Mouse (Mus musculus) MEL (cell line): ENCODE results near the gene Ddx52. TPM values are rescaled to one million over a fixed set of nuclear protein-coding genes. Genes with fewer than 3 reads are reported as not detected.

Experiments
- DNase-seq: peaks from one replicate; pipeline ENCODE4 v3.0.0; 2011; ENCODE audit warnings: low read depth, low spot score
- H3K27ac ChIP-seq: 2 replicates; pipeline ENCODE4 v1.5.1; 2012; ENCODE audit warnings: low read depth, mild to moderate bottlenecking, control low read depth, low read length, moderate library complexity; ENCODE audit not compliant: control insufficient read depth
- H3K27me3 ChIP-seq, 2 experiments: fragments of 150-350 bp in 1 of 2; sonication (generic) in 1 of 2; 2 replicates each; pipeline ENCODE4 v1.6.1; 2012; ENCODE audit warnings: low read length in 2 of 2, mild to moderate bottlenecking in 2 of 2, improper control_type of control experiment in 1 of 2, moderate library complexity in 1 of 2; ENCODE audit not compliant: insufficient read depth in 2 of 2, control insufficient read depth in 1 of 2
- H3K36me3 ChIP-seq, 2 experiments: 2 replicates each; pipeline ENCODE4 v1.6.1; 2012 to 2014; ENCODE audit warnings: low read length in 2 of 2, improper control_type of control experiment in 1 of 2, inconsistent platforms in 1 of 2, mild to moderate bottlenecking in 1 of 2; ENCODE audit not compliant: insufficient read depth in 2 of 2, control insufficient read depth in 1 of 2
- H3K4me1 ChIP-seq, 2 experiments: fragments of 150-350 bp in 1 of 2; sonication (generic) in 1 of 2; 2 replicates each; pipeline ENCODE4 v1.6.1; 2012; ENCODE audit warnings: low read length in 2 of 2, improper control_type of control experiment in 1 of 2, mild to moderate bottlenecking in 1 of 2; ENCODE audit not compliant: insufficient read depth in 2 of 2, control insufficient read depth in 1 of 2
- H3K4me3 ChIP-seq, 2 experiments: fragments of 150-350 bp in 1 of 2; sonication (generic) in 1 of 2; 2 replicates each; pipeline ENCODE4 v1.5.1; 2012; ENCODE audit warnings: low read depth in 2 of 2, low read length in 2 of 2, mild to moderate bottlenecking in 2 of 2, moderate library complexity in 2 of 2, control low read depth in 1 of 2, improper control_type of control experiment in 1 of 2; ENCODE audit not compliant: control insufficient read depth in 1 of 2, insufficient read depth in 1 of 2
- H3K79me2 ChIP-seq: 2 replicates; pipeline ENCODE4 v1.6.1; 2012; ENCODE audit warnings: mild to moderate bottlenecking, low read length, moderate library complexity; ENCODE audit not compliant: control insufficient read depth, poor library complexity, insufficient read depth
- H3K9ac ChIP-seq: 2 replicates; pipeline ENCODE4 v1.6.1; 2012; ENCODE audit warnings: low read depth, mild to moderate bottlenecking, control low read depth, low read length, moderate library complexity; ENCODE audit not compliant: control insufficient read depth, poor library complexity, severe bottlenecking
- H3K9me3 ChIP-seq: fragments of 150-350 bp; sonication (generic); replicated peaks from 2 replicates; pipeline ENCODE4 v1.6.1; 2012; ENCODE audit warnings: mild to moderate bottlenecking, low read length, improper control_type of control experiment, moderate library complexity; ENCODE audit not compliant: insufficient read depth
- CHD1 ChIP-seq: IDR thresholded peaks from 2 replicates; pipeline ENCODE4 v1.6.1; 2012; ENCODE audit warnings: low read depth, mild to moderate bottlenecking, inconsistent platforms, low read length, improper control_type of control experiment
- CHD2 ChIP-seq: IDR thresholded peaks from 2 replicates; pipeline ENCODE4 v1.6.1; 2011; ENCODE audit warnings: low read length, improper control_type of control experiment
- CTCF ChIP-seq, 3 experiments: IDR thresholded peaks in 2 of 3; conservative IDR thresholded peaks in 1 of 3; 2 replicates each; pipeline ENCODE4 v1.5.1; 2011 to 2012; ENCODE audit warnings: low read length in 3 of 3, low read depth in 2 of 3, mild to moderate bottlenecking in 2 of 3, improper control_type of control experiment in 1 of 3, inconsistent platforms in 1 of 3, mixed read lengths in 1 of 3, moderate library complexity in 1 of 3; ENCODE audit not compliant: control insufficient read depth in 1 of 3, insufficient read depth in 1 of 3, poor library complexity in 1 of 3, severe bottlenecking in 1 of 3
- ELF1 ChIP-seq: IDR thresholded peaks from 2 replicates; pipeline ENCODE4 v1.6.1; 2014; ENCODE audit warnings: low read depth, mild to moderate bottlenecking, inconsistent platforms, low read length, improper control_type of control experiment, moderate library complexity
- ETS1 ChIP-seq: IDR thresholded peaks from 2 replicates; pipeline ENCODE4 v1.6.1; 2012; ENCODE audit warnings: low read depth, mild to moderate bottlenecking, inconsistent platforms, low read length, improper control_type of control experiment, moderate library complexity
- GABPA ChIP-seq: IDR thresholded peaks from 2 replicates; pipeline ENCODE4 v1.6.1; 2012; ENCODE audit warnings: low read depth, mild to moderate bottlenecking, inconsistent platforms, low read length, improper control_type of control experiment, moderate library complexity
- GATA1 ChIP-seq: IDR thresholded peaks from 2 replicates; pipeline ENCODE4 v1.6.1; 2011; ENCODE audit warnings: low read depth, low read length, improper control_type of control experiment
- HCFC1 ChIP-seq: IDR thresholded peaks from 2 replicates; pipeline ENCODE4 v1.6.1; 2012; ENCODE audit warnings: low read depth, mild to moderate bottlenecking, inconsistent platforms, low read length, improper control_type of control experiment, moderate library complexity
- MAZ ChIP-seq: IDR thresholded peaks from 2 replicates; pipeline ENCODE4 v1.6.1; 2012; ENCODE audit warnings: low read depth, mild to moderate bottlenecking, inconsistent platforms, low read length, improper control_type of control experiment
- MEF2A ChIP-seq: IDR thresholded peaks from 2 replicates; pipeline ENCODE4 v1.6.1; 2014; ENCODE audit warnings: low read depth, mild to moderate bottlenecking, inconsistent platforms, low read length, improper control_type of control experiment; ENCODE audit not compliant: poor library complexity, insufficient replicate concordance, severe bottlenecking; ENCODE audit errors: extremely low read depth
- MYC ChIP-seq: IDR thresholded peaks from 2 replicates; pipeline ENCODE4 v1.6.1; 2011; ENCODE audit warnings: low read depth, mild to moderate bottlenecking, low read length, improper control_type of control experiment, moderate library complexity
- POLR2A ChIP-seq, 2 experiments: IDR thresholded peaks; 2 replicates each; pipeline ENCODE4 v1.6.1; 2011 to 2012; ENCODE audit warnings: low read length in 2 of 2, mild to moderate bottlenecking in 2 of 2, control low read depth in 1 of 2, improper control_type of control experiment in 1 of 2, low read depth in 1 of 2, moderate library complexity in 1 of 2; ENCODE audit not compliant: control insufficient read depth in 1 of 2, insufficient read depth in 1 of 2, poor library complexity in 1 of 2
- RAD21 ChIP-seq: IDR thresholded peaks from 2 replicates; pipeline ENCODE4 v1.6.1; 2011; ENCODE audit warnings: mild to moderate bottlenecking, low read depth, low read length, improper control_type of control experiment
- RCOR1 ChIP-seq: IDR thresholded peaks from 2 replicates; pipeline ENCODE4 v1.6.1; 2012; ENCODE audit warnings: low read depth, mild to moderate bottlenecking, inconsistent platforms, low read length, improper control_type of control experiment
- SIN3A ChIP-seq: IDR thresholded peaks from 2 replicates; pipeline ENCODE4 v1.6.1; 2012; ENCODE audit warnings: low read length, improper control_type of control experiment, inconsistent platforms
- SMC3 ChIP-seq: IDR thresholded peaks from 2 replicates; pipeline ENCODE4 v1.6.1; 2011; ENCODE audit warnings: low read depth, low read length, improper control_type of control experiment
- TAL1 ChIP-seq: IDR thresholded peaks from 2 replicates; pipeline ENCODE4 v1.6.1; 2012; ENCODE audit warnings: mild to moderate bottlenecking, inconsistent platforms, low read length, moderate library complexity, mixed read lengths
- TBP ChIP-seq: IDR thresholded peaks from 2 replicates; pipeline ENCODE4 v1.8.0; 2011; ENCODE audit warnings: low read depth, low read length, improper control_type of control experiment
- UBTF ChIP-seq: IDR thresholded peaks from 2 replicates; pipeline ENCODE4 v1.6.1; 2012; ENCODE audit warnings: low read depth, mild to moderate bottlenecking, inconsistent platforms, low read length, improper control_type of control experiment, moderate library complexity, borderline replicate concordance; ENCODE audit not compliant: insufficient read depth
- USF1 ChIP-seq: IDR thresholded peaks from 2 replicates; pipeline ENCODE4 v1.6.1; 2014; ENCODE audit warnings: low read depth, mild to moderate bottlenecking, inconsistent platforms, low read length, improper control_type of control experiment, moderate library complexity
- ZC3H11A ChIP-seq: IDR thresholded peaks from 2 replicates; pipeline ENCODE4 v1.6.1; 2012; ENCODE audit warnings: low read depth, mild to moderate bottlenecking, inconsistent platforms, low read length, improper control_type of control experiment
- ZMIZ1 ChIP-seq: IDR thresholded peaks from 2 replicates; pipeline ENCODE4 v1.6.1; 2012; ENCODE audit warnings: low read depth, mild to moderate bottlenecking, inconsistent platforms, low read length, improper control_type of control experiment, moderate library complexity
- ZNF384 ChIP-seq: IDR thresholded peaks from 2 replicates; pipeline ENCODE4 v1.6.1; 2012; ENCODE audit warnings: low read depth, mild to moderate bottlenecking, inconsistent platforms, low read length, improper control_type of control experiment
- polyA plus RNA-seq, 2 experiments: library from polyadenylated mRNA; stranded (reverse) in 1 of 2; unstranded in 1 of 2; fragments of >175 nt in 1 of 2; fragments of >200 nt in 1 of 2; gene quantifications; 2 replicates each; pipeline versions ENCODE4 v1.2.1 to v1.2.4; 2012; ENCODE audit warnings: low replicate concordance in 2 of 2, low read depth in 1 of 2; ENCODE audit not compliant: insufficient read length in 2 of 2, insufficient read depth in 1 of 2, missing spikeins in 1 of 2
- total RNA-seq: library from RNA; depleted of rRNA; stranded (reverse); fragments of 300-350 nt; gene quantifications from 2 replicates; pipeline ENCODE4 v1.2.3, GENCODE M21; 2012

The Ddx52 gene
- total and polyA plus RNA-seq, 3 experiments = 48.2 to 58.6 TPM; not detected in 1

GRCm38 (mm10) chr11:83893325-83893724 is 48.5 kb upstream of the Ddx52 start:
- Histone ChIP-seq H3K79me2 (no peaks in the 10 kb centered on the region), H3K9ac (no peak overlapping the region), H3K27ac (no peak overlapping the region), H3K9me3 (no peaks in the 10 kb centered on the region), H3K27me3 (peaks cover 36 to 39% of the 10 kb centered on the region in 2 experiments), H3K4me1 (no peaks in the 10 kb centered on the region), H3K36me3 (no peaks in the 10 kb centered on the region), H3K4me3 (no peak overlapping the region)
- TF ChIP-seq CTCF (IDR thresholded peaks at IDR 0.05 in 2 of 3, conservative IDR thresholded peaks at IDR 0.05 in 1 of 3; ENCODE audit: control insufficient read depth in 1 of 3, insufficient read depth in 1 of 3, low read depth in 2 of 3, low read length in 3 of 3, poor library complexity in 1 of 3, severe bottlenecking in 1 of 3) (no peak), ZC3H11A (no peak), RAD21 (no peak), MEF2A (no peak), RCOR1 (no peak)
- no peak for DNase-seq

GRCm38 (mm10) chr11:83896430-83897410 is 45.1 kb upstream of the Ddx52 start:
- H3K9ac ChIP-seq = no peak overlapping the region
- no peak for TF ChIP-seq USF1
- TF ChIP-seq HCFC1 = no peak
- TF ChIP-seq ETS1 = no peak
- no peak for TF ChIP-seq SIN3A
- no peak for TF ChIP-seq SMC3
- TF ChIP-seq POLR2A (IDR thresholded peaks at IDR 0.05; ENCODE audit: control insufficient read depth in 1 of 2, insufficient read depth in 1 of 2, low read depth in 1 of 2, low read length in 2 of 2, poor library complexity in 1 of 2) = no peak
- no peak overlapping the region for H3K27ac ChIP-seq
- no peaks in the 10 kb centered on the region for H3K79me2 ChIP-seq
- H3K4me3 ChIP-seq = no peak overlapping the region
- no peaks in the 10 kb centered on the region for H3K9me3 ChIP-seq
- no peak for DNase-seq
- H3K4me1 ChIP-seq = no peaks in the 10 kb centered on the region
- H3K36me3 ChIP-seq = no peaks in the 10 kb centered on the region
- H3K27me3 ChIP-seq = peaks cover 20 to 33% of the 10 kb centered on the region in 2 experiments

- H3K9me3 ChIP-seq = no peaks in the 10 kb centered on the region
- no peaks in the 10 kb centered on the region for H3K36me3 ChIP-seq
- H3K4me3 ChIP-seq = no peak overlapping the region
- no peak overlapping the region for H3K27ac ChIP-seq
- no peaks in the 10 kb centered on the region for H3K79me2 ChIP-seq
- peaks cover 20 to 35% of the 10 kb centered on the region in 2 experiments for H3K27me3 ChIP-seq
- no peak overlapping the region for H3K9ac ChIP-seq
- no peak for DNase-seq
- H3K4me1 ChIP-seq = no peaks in the 10 kb centered on the region
- TF ChIP-seq HCFC1 (no peak), USF1 (no peak), CTCF (IDR thresholded peaks at IDR 0.05 in 2 of 3, conservative IDR thresholded peaks at IDR 0.05 in 1 of 3; ENCODE audit: control insufficient read depth in 1 of 3, insufficient read depth in 1 of 3, low read depth in 2 of 3, low read length in 3 of 3, poor library complexity in 1 of 3, severe bottlenecking in 1 of 3) (no peak), ZNF384 (no peak), SIN3A (no peak), MAZ (no peak), MYC (no peak), CHD1 (no peak), GATA1 (no peak), TBP (no peak), SMC3 (no peak), POLR2A (IDR thresholded peaks at IDR 0.05; ENCODE audit: control insufficient read depth in 1 of 2, insufficient read depth in 1 of 2, low read depth in 1 of 2, low read length in 2 of 2, poor library complexity in 1 of 2) (no peak), GABPA (no peak), CHD2 (no peak), ZMIZ1 (no peak), UBTF (no peak), TAL1 (no peak), ELF1 (no peak)
Measured at GRCm38 (mm10) chr11:83897569-83897968, 44.3 kb upstream of the Ddx52 start.
